Mouse (Mus musculus) C2C12 (cell line): Measurements from ENCODE around the gene Prss23.

Experiments used
- CTCF ChIP-seq: IDR thresholded peaks from one replicate; pipeline ENCODE4 v1.5.1; 2011; ENCODE audit not compliant: control insufficient read depth, insufficient read depth, insufficient read length
- MAX ChIP-seq: IDR thresholded peaks from one replicate; pipeline ENCODE4 v1.6.1; 2011; ENCODE audit warnings: mild to moderate bottlenecking, control low read depth
- MYOD1 ChIP-seq: IDR thresholded peaks from one replicate; pipeline ENCODE4 v1.6.1; 2011; ENCODE audit warnings: low read depth; ENCODE audit not compliant: control insufficient read depth, insufficient read length

DNA sequence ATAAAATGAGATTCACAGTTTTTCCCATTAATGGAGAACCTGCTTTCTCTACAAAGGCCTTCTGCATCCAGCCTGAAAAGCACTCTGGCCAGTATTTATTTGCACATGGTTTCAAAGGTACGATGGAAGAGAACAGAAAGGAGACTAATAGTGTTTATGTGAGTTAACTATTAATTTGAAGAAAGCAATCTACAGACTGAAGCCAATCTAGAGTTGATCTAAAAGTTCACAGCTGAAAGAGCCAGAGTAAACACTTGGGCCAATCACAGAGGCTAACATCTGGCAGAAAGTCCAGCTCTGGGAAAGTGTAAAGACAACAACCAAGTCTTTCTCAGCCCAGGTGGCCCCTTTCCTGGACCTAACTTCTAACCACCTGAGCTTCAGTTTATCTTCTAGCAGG lies 27.1 kb upstream of the Prss23 start:
- no peak for TF ChIP-seq MYOD1
- no peak for TF ChIP-seq CTCF
- no peak for TF ChIP-seq MAX
